Mouse (Mus musculus) heart, adult 2 months (tissue): ENCODE results near the gene Coa4. TPM values are rescaled to one million over a fixed set of nuclear protein-coding genes. Genes with fewer than 3 reads are reported as not detected.
A peak's percentile ranks its signal among the peaks of the same experiment; 100 is the strongest.

Source experiments
- DNase-seq, 2 experiments: peaks; one replicate each; pipeline ENCODE4 v3.0.0; 2021
- H3K27ac ChIP-seq: fragments of 200-600 bp; 2 replicates; pipeline ENCODE4 v1.8.1; 2022
- H3K27me3 ChIP-seq: fragments of 200-500 bp; 2 replicates; pipeline ENCODE4 v1.6.1; 2012; ENCODE audit warnings: mild to moderate bottlenecking, low read length, inconsistent platforms, mixed read lengths; ENCODE audit not compliant: control insufficient read depth, insufficient read depth
- H3K36me3 ChIP-seq: fragments of 200-500 bp; 2 replicates; pipeline ENCODE4 v1.6.1; 2012; ENCODE audit warnings: low read length, inconsistent platforms; ENCODE audit not compliant: control insufficient read depth, insufficient read depth
- H3K4me1 ChIP-seq: fragments of 200-500 bp; 2 replicates; pipeline ENCODE4 v1.6.1; 2011; ENCODE audit warnings: low read length; ENCODE audit not compliant: control insufficient read depth, insufficient read depth
- H3K4me3 ChIP-seq: fragments of 200-600 bp; 2 replicates; pipeline ENCODE4 v1.8.1; 2022
- H3K79me2 ChIP-seq: fragments of 200-500 bp; replicated peaks from 2 replicates; pipeline ENCODE4 v1.6.1; 2012; ENCODE audit warnings: mild to moderate bottlenecking, inconsistent platforms, low read length, moderate library complexity, mixed read lengths; ENCODE audit not compliant: control insufficient read depth, insufficient read depth
- H3K9ac ChIP-seq: fragments of 200-500 bp; 2 replicates; pipeline ENCODE4 v1.6.1; 2012; ENCODE audit warnings: low read depth, mild to moderate bottlenecking, control low read depth, inconsistent platforms, low read length, mixed read lengths
- CTCF ChIP-seq: fragments of 200-600 bp; IDR thresholded peaks from 2 replicates; pipeline ENCODE4 v1.8.1; 2022; ENCODE audit warnings: antibody characterized with exemption, mild to moderate bottlenecking, moderate library complexity
- EP300 ChIP-seq: fragments of 200-500 bp; IDR thresholded peaks from 2 replicates; pipeline ENCODE4 v1.6.1; 2011; ENCODE audit warnings: low read depth, low read length, control low read depth; ENCODE audit not compliant: insufficient read depth
- POLR2A ChIP-seq: fragments of 200-500 bp; IDR thresholded peaks from 2 replicates; pipeline ENCODE4 v1.6.1; 2011; ENCODE audit warnings: mild to moderate bottlenecking, low read depth, low read length, control low read depth; ENCODE audit not compliant: insufficient read depth
- WGBS: fragments of 180-500 bp; shearing (Covaris S2); methylation state at CpG from one replicate; pipeline ENCODE4 v1.1.7; 2018; 5-methylcytosine and 5-hydroxymethylcytosine counted together
- intact Hi-C: fragments of 180-260 bp; cut with DNase I; formaldehyde crosslinking; loops from one replicate; pipeline ENCODE4 v1.15.1; 2025
- polyA plus RNA-seq: library from polyadenylated mRNA; depleted of rRNA; stranded (reverse); fragments of >200 nt; gene quantifications from 2 replicates; pipeline ENCODE4 v1.2.3, GENCODE M21; 2012
- total RNA-seq, 2 experiments: library from RNA; stranded (reverse); gene quantifications; 2 replicates each; pipeline ENCODE4 v1.2.3; 2021

Coa4 gene
- total and polyA plus RNA-seq, 3 experiments = 14.1 to 20.0 (median 15.4) TPM

DNA sequence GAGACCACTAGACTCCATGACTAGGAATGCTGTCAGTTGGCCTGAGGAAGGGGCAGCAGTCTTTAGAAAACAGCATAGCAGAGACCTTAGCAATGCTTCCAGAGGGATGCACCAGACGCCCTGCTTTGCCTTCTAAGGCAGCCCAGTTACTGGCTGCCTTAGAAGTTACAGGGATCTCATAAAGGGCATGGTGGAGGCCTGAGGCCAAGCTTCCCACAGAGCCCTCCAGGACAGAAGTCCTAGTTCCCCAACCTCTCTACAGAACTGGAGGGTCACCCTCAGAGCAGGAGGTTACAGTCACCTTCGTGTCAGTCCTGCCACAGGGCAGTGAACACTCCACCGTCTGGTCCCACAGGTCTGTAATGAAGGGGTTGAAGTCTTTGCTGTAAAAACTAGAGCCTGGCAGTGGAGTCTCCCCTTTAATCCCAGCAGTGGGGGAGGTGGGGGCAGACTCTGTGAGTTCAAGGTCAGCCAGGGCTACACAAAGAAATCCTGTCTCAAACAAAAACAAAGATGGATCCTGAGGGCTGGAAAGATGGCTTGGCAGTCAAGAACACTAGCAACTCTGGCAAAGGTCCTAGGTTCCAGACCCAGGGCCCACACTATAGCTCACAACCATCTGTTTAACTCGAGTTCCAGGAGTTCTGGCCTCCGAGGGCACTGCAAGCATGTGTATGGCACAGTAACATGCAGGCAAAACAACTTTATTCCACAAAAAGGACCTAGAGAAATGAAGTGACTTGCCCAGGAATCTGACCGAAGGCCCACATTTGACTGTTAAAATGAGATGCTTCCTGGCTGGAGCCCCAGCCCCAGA, 35.6 kb upstream of the Coa4 start:
- Histone ChIP-seq H3K27me3 (no peaks in the 10 kb centered on the region), H3K36me3 (no peaks in the 10 kb centered on the region), H3K27ac (no peak overlapping the region), H3K79me2 (no peaks in the 10 kb centered on the region), H3K4me3 (no peak overlapping the region), H3K9ac (no peak overlapping the region), H3K4me1 (peaks cover 2% of the 10 kb centered on the region; the same call in 1 of the 2 replicates)
- DNase-seq = no peak
- intact Hi-C loops = loop anchor here (2.0 kb wide), 1 partner anchor 72 kb away; no protein-coding TSS in a partner anchor
- 65% methylated on average over 6 of the region's 6 CpGs for WGBS
- TF ChIP-seq EP300 = 0 out of 2 replicates have a peak, but pooled peaks have one; percentile 15
- no peak for TF ChIP-seq CTCF
- peak; percentile 23; the same call in 1 of the 2 replicates for TF ChIP-seq POLR2A

DNA sequence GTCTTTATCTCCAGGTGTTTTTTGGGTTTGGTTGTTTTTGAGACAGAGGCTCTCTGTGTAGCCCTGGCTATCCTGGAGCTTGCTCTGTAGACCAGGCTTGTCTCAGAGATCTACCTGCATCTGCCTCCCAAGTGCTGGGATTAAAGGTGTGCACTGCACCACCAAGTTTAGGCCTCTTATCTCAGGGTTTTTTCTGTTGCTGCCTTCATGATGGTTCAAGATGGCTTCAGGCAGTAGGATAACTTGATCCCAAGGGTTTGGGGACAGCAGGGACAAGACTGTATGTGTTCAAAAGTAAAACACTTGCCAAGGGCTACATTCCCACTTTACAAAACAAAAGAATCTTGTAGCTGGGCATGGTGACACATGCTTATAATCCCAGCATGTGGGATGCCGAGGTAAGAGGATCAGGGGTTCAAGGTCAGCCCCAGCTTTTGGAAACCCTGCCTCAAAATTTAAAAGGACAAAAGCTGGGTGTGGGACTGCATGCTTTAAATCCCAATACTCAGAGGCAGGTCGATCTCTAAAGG, 35.0 kb upstream of the Coa4 start:
- no peaks in the 10 kb centered on the region for H3K27me3 ChIP-seq
- no peak for DNase-seq
- no peak overlapping the region for H3K4me3 ChIP-seq
- TF ChIP-seq EP300 = no peak
- TF ChIP-seq CTCF = no peak
- TF ChIP-seq POLR2A = no peak
- H3K9ac ChIP-seq = no peak overlapping the region
- intact Hi-C loops = loop anchor here (2.0 kb wide), 1 partner anchor 73 kb away; no protein-coding TSS in a partner anchor
- H3K4me1 ChIP-seq = peaks cover 2% of the 10 kb centered on the region; the same call in 1 of the 2 replicates
- no peak overlapping the region for H3K27ac ChIP-seq
- no peaks in the 10 kb centered on the region for H3K79me2 ChIP-seq
- WGBS = 32% methylated on average over 2 of the region's 2 CpGs
- H3K36me3 ChIP-seq = no peaks in the 10 kb centered on the region

GRCm38 (mm10) chr7:100502374-100502922, 34.4 kb upstream of the Coa4 start:
- DNase-seq = no peak
- WGBS = 49% methylated on average over 7 of the region's 7 CpGs
- no peaks in the 10 kb centered on the region for H3K79me2 ChIP-seq

GRCm38 (mm10) chr7:100503076-100503475, 33.8 kb upstream of the Coa4 start:
- intact Hi-C loops = no loop called here

More at GRCm38 (mm10) chr7:100502374-100502922, 34.4 kb upstream of the Coa4 start:
- no peaks in the 10 kb centered on the region for H3K27me3 ChIP-seq
- H3K4me1 ChIP-seq = peaks cover 2% of the 10 kb centered on the region; the same call in 1 of the 2 replicates
- no peaks in the 10 kb centered on the region for H3K36me3 ChIP-seq
- intact Hi-C loops = no loop called here
- TF ChIP-seq POLR2A = peak; percentile 47; the same call in 1 of the 2 replicates
- TF ChIP-seq EP300 = no peak
- no peak for TF ChIP-seq CTCF
- H3K4me3 ChIP-seq = no peak overlapping the region
- no peak overlapping the region for H3K9ac ChIP-seq
- no peak overlapping the region for H3K27ac ChIP-seq

GRCm38 (mm10) chr7:100504740-100505487, 32.0 kb upstream of the Coa4 start:
- no peak for DNase-seq
- Histone ChIP-seq H3K4me3 (no peak overlapping the region), H3K9ac (no peak overlapping the region), H3K27me3 (no peaks in the 10 kb centered on the region), H3K79me2 (no peaks in the 10 kb centered on the region), H3K4me1 (peaks cover 2% of the 10 kb centered on the region; the same call in 1 of the 2 replicates), H3K36me3 (no peaks in the 10 kb centered on the region), H3K27ac (no peak overlapping the region)
- intact Hi-C loops = no loop called here
- WGBS = 67% methylated on average over 13 of the region's 13 CpGs
- no peak for TF ChIP-seq POLR2A

More at GRCm38 (mm10) chr7:100503076-100503475, 33.8 kb upstream of the Coa4 start:
- Histone ChIP-seq H3K4me1 (peaks cover 2% of the 10 kb centered on the region; the same call in 1 of the 2 replicates), H3K4me3 (no peak overlapping the region), H3K9ac (no peak overlapping the region), H3K79me2 (no peaks in the 10 kb centered on the region), H3K36me3 (no peaks in the 10 kb centered on the region), H3K27ac (no peak overlapping the region), H3K27me3 (no peaks in the 10 kb centered on the region)
- TF ChIP-seq POLR2A = 0 out of 2 replicates have a peak, but pooled peaks have one; percentile 11
- TF ChIP-seq CTCF = no peak
- TF ChIP-seq EP300 = no peak
- WGBS = 59% methylated on average over 5 of the region's 5 CpGs
- DNase-seq = no peak
